Mouse (Mus musculus): ENCODE measurements around the gene Hspg2.

The Hspg2 gene

DNA sequence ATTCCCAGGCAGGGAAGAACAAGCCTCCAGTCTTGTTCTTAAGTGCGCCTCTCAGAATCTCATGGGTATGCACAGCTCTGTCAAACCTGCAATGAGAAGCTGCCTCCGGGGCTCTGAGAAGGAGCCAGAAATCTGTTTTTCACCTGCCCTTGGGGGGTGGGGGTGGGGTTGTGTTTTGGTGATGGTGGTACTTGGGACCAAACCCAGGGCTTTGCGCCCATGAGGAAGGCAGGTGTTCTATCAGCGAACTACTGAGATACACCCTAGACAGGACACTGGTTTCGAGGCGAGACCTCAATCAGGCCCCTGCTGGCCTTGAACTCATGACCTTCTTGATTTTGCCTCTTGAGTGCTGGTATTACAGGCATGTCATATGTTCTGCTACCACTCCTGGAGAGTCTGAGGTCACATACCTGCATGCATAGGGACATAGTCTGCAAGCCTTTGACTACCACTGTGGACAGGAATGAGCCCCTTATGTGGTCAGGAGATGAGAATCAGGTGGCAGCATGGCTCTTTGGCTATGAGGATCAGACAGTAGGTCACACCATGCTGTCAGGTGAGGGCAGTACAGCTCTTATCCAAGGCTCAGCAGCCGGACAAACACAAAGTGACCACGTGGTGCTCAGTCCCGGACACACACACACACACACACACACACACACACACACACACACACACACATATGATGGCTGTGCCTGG is 30.5 kb downstream of the Hspg2 start:
- in situ Hi-C loops (cut with MboI, MseI) = no loop called here

DNA sequence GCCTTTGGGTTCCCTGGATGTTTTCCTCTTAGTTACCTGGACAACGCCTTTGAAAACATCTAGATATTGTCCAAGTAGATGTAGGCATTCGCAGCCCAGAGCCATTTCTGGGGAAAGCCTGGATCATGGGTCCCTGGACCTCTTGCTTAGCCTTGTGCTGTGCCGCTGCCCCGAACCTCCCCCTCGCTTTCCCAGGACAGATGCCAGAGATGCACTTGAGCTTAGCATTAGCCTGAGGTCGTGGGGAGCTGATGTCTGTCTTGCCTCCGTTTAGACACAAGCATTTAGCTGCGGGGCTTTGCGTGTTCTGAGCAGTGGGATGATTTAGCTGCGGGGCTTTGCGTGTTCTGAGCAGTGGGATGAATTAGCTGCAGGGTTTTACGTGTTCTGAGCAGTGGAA is 31.6 kb downstream of the Hspg2 start:
- in situ Hi-C loops (cut with MboI, MseI) = no loop called here

DNA sequence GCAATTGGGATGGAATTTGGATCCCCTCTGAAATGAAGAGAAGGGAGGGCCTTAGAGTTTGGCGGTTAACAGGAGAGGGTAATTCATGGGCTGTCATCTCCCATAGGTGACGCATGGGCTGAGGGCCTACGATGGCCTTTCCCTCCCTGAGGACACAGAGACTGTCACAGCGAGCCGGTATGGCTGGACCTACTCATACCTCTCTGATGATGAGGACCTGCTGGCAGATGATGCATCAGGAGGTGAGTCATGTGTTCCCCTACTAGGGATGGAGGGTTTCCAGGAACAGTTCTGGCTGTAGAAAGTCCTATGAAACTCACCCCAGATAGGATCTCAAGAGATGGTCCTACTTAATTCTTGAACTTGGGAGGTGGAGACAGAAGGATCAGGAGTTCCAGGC is 32.4 kb downstream of the Hspg2 start:
- in situ Hi-C loops (cut with MboI, MseI) = no loop called here

DNA sequence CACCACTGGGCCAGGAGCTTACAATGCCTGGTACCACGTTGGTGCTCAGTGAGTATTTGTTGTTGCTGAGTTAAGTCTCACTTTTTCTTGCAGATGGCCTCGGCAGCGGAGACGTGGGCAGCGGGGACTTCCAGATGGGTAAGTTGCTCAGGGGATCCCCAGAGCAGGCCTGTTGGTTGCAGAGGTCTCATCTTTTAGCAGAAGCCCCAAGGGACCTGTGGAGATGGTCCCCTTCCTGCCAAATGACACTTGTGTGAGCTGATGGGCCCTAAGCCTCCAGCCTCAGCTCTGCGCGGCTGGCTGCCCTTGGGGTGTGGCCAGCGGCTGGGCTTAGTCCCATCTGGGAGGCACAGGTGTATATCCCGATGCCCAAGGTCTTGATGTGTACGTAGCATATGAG is 33.6 kb downstream of the Hspg2 start:
- in situ Hi-C loops (cut with MboI, MseI) = no loop called here

DNA sequence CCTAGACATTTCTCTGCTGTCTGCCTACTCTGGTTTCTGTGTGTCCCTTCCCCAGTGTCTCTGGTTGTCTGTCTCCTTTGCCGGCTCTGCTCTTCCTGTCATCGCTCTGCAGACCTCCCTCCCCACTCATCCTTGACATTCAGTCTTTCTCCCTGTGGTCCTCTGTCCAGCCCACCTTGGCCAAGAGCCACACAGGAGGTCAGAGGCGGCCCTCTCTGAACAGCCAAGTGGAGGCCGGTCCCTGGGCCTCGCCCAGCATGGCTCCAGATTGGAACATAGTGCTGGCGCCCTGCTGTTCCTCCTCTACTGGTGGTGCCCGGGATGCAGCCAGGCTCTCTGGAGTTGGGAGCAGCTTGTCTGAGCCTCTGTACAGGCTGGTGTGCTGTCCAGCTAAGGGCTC is 34.2 kb downstream of the Hspg2 start:
- in situ Hi-C loops (cut with MboI, MseI) = no loop called here

DNA sequence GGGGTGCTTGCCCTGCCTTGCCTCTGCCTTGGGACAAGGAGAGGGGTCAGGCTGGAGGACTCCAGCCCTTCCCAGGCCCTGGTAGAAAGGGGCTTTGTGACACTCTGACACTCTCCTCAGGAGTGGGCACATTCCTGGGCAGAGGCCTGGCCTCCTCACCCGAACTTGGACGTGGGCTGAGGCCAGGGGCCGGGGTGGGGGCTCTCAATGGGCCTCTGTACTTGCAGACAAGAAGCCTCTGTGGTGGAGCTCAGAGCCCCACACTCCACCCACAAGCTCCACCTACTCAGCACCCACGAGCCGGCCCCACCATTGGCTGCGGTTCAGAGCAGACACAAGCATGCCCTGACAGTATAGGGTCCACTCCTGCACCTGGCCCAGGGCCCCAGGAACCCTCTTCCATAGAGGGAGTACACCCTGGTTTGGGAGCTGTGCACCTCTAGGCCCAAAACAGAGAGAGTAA is 35.0 kb downstream of the Hspg2 start:
- in situ Hi-C loops (cut with MboI, MseI) = no loop called here

DNA sequence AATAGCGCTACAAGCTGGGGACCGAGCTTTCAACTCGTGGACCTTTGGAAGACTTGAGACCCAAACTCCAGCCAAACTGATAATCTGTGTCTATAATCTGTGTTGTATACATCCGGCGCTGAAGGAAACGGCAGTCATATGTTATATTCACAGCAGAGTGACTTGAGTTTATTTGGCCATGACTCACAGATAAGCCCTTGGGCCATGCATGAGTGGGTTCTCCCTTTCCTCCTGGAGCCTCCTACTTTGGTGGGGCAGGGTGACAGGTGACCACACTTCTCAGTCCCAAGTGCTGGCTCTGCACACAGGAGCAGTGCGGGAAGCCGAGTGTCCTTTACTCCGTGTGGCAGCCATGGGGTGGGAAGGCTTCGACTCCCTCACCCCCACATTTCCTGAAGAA is 38.1 kb downstream of the Hspg2 start:
- in situ Hi-C loops (cut with MboI, MseI) = no loop called here

DNA sequence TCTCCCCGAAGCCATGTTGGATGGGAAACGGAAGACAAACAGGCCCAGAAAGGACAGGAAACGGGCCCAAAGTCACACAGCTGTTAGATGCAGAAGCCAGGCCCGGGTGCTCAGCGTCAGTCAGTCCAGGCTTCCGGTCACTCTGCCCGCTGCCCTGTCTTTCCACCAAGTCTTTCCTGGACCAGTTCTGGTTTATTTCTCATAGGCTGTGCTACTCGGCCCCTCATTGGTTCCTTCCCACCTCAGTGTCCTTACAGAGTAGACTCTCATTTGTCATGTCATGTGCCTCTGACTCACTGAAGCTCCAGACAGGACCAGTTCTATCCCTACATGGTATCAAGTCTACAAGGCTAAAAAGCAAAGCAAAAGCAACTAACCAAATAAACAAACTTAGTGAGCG is 41.0 kb downstream of the Hspg2 start:
- in situ Hi-C loops (cut with MboI, MseI) = no loop called here

DNA sequence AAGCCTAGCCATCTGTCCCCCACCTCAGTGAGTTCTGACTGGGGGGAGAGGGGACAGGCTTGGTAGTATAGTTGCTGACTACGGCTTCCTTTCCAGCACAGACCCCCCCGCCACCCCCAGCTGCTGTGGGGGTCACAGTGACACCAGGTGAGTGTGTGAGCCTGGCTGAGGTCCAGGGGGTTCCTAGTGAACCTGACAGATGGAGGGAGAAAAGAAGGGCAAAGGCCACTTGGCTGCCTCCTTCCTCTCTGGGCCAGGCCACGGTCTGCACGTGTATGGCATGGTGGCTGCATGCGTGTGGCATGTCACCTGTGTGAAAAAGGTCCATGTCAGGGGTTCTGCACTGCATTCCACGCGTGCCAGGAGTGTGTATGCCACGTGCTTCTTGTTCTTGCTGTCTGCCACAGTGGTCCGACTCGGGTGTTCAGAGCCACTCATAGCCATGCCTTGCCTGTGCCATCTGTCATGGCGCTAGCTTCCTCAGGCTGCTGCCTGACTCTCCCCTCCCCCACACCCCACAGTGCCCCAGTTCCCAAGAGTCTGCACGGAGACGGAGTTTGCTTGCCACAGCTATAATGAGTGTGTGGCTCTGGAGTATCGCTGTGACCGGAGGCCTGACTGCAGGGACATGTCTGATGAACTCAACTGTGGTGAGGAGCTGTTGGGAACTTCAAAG is 41.6 kb downstream of the Hspg2 start:
- in situ Hi-C loops (cut with MboI, MseI) = no loop called here

DNA sequence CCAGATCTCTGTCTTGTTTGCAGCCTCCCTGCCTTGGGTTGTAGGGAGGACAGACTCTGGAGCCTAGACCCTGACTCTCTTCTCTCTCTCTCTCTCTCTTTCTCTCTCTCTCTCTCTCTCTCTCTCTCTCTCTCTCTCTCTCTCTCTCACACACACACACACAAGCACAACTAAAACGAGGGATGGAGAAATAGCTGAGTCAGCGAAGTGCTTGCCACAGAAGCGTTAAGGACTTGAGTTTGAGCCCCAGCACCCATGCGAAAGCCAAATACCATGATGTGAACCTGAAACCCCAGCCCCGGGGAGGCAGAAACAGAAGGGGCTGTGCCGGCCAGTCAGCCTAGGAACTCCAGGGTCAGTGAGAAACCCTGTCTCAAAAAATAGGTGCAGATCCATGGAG is 44.3 kb downstream of the Hspg2 start:
- in situ Hi-C loops (cut with MboI, MseI) = no loop called here

DNA sequence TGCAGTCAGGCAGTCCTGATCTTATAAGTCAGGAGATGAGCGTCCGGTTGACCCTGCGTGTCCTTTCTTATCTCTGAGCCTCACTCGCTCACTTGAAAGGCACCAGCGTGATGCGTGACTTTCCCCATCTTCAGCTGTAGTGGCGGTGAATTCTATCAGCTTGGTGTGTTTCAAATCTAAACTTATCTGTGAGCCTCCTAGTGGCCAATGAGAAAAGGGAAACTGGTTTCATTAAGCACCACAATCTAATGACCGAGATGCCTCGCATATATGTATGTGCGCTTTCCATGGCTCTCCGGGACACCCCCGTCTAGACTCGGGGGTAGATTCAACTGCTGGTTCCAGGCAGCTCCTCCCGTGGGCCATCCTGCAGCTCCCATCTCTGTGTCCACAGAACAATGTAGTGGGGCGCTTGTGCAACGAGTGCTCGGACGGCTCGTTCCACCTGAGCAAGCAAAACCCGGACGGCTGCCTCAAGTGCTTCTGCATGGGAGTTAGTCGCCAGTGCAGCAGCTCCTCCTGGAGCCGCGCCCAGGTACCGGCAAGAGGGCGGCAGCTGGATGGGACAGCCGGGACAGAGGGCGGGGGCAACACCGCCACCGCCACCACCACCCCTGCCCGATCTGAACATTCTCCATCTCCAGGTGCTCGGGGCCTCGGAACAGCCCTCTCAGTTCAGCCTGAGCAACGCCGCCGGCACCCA is 49.6 kb downstream of the Hspg2 start:
- in situ Hi-C loops (cut with MboI, MseI) = no loop called here

DNA sequence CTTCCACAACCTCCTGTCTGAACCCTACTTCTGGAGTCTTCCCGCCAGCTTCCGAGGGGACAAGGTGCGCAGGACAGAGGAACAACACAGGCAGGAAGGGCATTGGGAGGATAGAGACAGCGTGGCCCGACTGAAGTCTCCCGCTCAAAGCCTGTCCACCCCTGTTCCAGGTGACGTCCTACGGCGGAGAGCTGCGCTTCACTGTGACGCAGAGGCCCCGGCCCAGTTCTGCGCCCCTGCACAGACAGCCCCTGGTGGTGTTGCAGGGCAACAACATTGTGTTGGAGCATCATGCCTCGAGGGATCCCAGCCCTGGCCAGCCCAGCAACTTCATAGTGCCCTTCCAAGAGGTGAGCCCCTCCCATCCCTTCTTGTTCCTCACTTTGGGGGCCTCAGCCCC is 50.2 kb downstream of the Hspg2 start:
- in situ Hi-C loops (cut with MboI, MseI) = no loop called here

DNA sequence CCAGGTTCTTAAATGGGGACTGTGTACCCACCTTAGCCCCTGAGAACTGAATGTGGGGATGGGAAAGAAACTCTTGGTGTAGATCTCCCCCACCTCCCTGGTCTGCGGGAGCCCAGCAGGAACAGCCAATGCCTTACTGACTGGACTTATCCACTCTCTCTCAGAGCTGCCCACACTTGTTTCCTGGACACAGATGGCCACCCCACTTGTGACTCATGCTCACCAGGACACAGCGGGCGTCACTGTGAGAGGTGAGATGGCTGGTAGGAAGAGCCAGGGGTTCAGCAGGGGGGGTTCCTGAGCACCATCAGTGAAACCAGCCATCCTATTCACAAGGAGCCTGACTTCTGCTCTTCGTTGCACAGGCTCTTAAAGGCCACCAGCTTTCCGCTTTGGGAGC is 51.8 kb downstream of the Hspg2 start:
- in situ Hi-C loops (cut with MboI, MseI) = no loop called here

DNA sequence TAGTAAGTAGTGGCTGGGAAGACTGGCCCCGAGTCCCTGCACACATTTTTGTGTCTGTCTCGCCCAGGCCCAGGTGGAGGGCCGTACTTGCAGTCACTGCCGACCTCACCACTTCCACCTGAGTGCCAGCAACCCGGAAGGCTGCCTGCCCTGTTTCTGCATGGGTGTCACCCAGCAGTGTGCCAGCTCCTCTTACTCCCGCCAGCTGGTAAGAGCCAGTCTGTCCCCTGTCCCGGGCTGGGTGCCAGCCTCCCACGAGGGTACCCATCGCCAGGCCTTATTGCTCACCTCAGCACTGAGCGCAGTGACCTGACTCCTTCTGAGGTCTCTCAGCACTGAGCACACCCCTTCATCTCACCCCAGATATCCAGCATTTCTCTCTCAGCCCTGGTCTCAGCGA is 53.4 kb downstream of the Hspg2 start:
- in situ Hi-C loops (cut with MboI, MseI) = no loop called here

DNA sequence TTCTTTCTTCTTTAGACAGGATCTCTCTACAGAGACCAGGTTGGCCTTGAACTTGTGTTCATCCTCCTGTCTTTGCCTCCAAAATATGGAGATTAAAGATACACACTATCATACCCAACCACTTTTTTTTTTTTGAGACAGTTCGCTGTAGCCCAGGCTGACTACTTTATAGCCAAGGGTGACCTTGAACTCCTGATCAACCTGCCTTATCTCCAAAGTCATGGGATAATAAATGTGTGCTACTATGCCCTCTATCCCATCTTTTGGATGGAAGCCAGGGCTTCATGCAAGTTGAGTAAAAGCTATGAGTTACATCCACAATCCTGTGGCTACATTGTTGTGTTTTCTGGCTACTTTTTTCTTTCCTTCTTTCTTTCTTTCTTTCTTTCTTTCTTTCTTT is 56.9 kb downstream of the Hspg2 start:
- in situ Hi-C loops (cut with MboI, MseI) = no loop called here

DNA sequence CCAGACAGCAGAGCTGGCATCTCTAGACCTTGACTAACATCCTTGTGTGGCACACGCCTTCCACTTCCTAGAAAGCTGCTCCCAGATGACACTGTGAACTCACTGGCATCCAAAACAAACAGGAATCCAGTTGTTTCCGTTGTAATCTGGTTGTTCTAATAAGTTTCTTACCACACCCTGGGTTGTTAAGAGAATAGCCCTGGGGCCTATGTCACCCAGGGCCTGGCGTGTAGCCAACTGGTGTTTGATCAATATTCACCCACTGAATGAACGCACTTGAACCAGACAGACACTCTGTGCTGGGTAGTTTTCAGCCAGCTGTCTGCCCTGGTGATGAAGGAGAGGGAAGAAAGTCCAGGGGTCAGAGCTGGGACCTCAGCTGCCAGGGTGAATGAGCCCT is 58.8 kb downstream of the Hspg2 start:
- in situ Hi-C loops (cut with MboI, MseI) = no loop called here

DNA sequence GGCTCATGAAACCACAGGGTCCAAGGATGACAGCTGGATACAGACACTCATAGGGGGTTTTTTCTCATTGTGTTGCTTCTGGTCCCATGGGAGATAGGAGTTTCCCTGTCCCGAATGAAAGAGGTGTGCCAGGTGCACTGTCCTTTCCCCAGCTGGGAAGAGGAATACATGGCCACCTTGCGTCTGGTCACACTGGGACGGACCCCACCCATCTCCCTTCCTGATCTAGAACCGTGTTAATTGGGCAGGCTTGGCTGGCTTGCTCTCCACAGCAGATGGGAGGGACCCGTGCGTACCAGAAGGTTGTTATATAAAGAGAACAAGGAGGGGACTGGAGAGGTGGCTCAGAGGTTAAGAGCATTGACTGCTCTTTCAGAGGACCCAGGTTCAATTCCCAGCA is 59.3 kb downstream of the Hspg2 start:
- in situ Hi-C loops (cut with MboI, MseI) = no loop called here

DNA sequence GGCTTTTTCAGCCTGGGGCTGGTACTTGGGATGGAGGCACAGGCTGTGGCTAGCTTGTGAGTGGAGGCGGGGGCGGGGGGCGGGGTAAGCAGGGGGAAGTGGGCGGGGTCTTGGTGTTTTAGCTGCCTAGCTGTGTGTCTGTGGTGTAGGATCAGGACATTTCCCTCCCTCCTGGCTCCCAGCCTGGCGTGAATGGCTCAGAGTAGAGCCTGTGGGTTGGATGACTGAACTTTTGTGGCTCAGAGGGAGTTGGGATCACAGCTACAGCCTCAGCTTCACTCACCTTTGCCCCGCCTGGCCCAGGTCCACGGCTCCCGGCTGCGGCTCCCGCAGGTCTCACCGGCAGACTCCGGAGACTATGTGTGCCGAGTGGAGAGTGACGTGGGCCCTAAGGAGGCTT is 71.8 kb downstream of the Hspg2 start:
- in situ Hi-C loops (cut with MboI, MseI) = no loop called here

DNA sequence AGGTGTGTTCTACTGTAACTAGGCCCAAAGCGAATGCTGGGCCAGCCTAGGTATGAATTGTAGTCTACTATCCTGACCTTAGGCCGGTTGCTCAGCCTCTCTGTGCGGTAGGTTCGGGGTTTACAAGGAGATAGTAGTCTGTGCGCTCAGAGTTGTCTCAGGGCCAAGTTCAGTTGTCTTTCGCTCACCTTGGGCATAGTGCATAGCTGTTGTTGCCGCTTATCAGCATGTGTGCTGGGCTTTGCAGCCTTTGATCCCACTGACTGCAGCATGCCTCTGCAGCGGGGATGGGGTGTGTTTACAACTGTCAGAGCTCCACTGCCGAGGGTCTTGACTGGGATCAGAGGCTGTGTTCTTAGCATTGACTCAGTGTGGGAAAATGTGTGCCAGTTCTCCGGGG is 74.4 kb downstream of the Hspg2 start:
- in situ Hi-C loops (cut with MboI, MseI) = no loop called here

DNA sequence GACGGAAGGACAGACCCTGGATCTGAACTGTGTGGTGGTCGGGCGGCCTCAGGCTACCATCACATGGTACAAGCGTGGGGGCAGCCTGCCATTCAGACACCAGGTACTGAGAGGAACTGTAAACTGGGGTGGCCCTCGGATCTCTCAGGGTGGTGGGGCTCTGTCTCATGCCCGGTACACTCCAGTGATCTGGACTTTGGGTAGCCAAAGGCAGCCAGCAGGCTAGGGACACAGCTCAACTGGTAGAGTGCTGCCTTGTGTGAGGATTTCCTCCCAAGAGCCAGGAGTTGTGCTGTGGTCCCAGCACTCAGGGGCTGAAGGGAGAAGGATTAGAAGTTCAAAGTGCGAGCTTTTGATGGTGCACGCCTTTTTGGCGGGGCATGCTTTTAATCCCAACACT is 77.0 kb downstream of the Hspg2 start:
- in situ Hi-C loops (cut with MboI, MseI) = no loop called here

DNA sequence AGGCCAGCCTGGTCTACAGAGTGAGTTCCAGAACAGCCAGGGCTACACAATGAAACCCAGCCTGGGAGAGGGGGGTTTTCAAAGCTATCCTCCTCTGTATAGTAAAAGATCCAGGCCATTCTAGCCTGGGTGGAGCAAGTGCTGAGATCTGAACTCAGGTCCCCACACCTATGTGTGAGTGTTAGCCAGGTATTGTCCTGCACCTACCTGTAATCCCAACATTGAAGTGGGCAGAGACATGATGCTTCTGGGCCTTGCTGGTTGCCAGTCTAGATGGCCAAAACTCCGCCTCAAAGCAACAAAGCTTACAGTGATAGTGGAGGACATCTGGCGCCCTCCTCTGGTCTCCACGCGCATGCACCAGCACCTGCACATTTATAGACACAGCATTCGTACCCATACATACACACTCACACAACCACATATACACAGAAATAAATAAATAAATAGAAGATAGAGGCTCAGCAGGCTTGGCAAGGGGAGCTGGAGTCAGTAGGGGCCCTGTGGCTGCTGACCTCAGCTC is 77.5 kb downstream of the Hspg2 start:
- in situ Hi-C loops (cut with MboI, MseI) = no loop called here

DNA sequence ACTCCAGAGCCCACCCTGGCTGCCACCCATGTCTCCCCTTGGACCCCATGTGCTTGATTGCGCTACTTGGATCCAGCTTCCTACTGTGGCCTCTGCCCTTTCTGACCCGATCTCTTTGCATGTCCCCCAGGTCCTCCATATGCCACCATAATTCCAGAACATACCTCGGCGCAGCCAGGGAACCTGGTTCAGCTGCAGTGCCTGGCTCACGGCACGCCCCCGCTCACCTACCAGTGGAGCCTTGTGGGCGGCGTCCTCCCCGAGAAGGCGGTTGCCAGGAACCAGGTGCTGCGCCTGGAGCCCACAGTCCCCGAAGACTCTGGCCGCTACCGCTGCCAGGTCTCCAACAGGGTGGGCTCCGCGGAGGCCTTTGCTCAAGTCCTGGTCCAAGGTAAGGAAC is 84.9 kb downstream of the Hspg2 start:
- in situ Hi-C loops (cut with MboI, MseI) = loop anchor here (10.0 kb wide), 1 partner anchor 239 kb away; no protein-coding TSS in a partner anchor
